Mouse (Mus musculus) mouse embryonic stem cell (cell line): ENCODE results near the gene Slc25a12.

Experiments used
- in situ Hi-C, 2 experiments: fragments of 300-500 bp; cut with MboI; formaldehyde crosslinking; loops; 1 replicate in 1 of 2; 3 replicates in 1 of 2; pipeline ENCODE4 v1.14.3; 2019 to 2020; ENCODE audit warnings: low sequenced_read_pairs in 2 of 2, low pct_unique_long_range_greater_than_20kb in 1 of 2, mixed read lengths in 1 of 2; ENCODE audit not compliant: unreplicated experiment in 1 of 2

The Slc25a12 gene

GRCm38 (mm10) chr2:71229603-71230002 is 137.9 kb downstream of the Slc25a12 start:
- in situ Hi-C loops: no loop called here

- in situ Hi-C loops: no loop called here
These were observed 140.2 kb downstream of the Slc25a12 start for GRCm38 (mm10) chr2:71227398-71227797.
